Mouse (Mus musculus) v-Abl transformed pro-B cells (cell line): ENCODE data around the gene Sall2.
"Not testable (repeated sequence)": the region's sequence is repeated elsewhere in the genome, so short reads cannot be mapped to it uniquely, and the experiment has no call there.

ENCODE experiments used
- in situ Hi-C, 2 experiments: fragments of 400-800 bp; cut with MboI; formaldehyde crosslinking; loops; one replicate each; pipeline ENCODE4 v1.15.1; 2025; ENCODE audit not compliant: unreplicated experiment in 2 of 2

Gene Sall2

DNA sequence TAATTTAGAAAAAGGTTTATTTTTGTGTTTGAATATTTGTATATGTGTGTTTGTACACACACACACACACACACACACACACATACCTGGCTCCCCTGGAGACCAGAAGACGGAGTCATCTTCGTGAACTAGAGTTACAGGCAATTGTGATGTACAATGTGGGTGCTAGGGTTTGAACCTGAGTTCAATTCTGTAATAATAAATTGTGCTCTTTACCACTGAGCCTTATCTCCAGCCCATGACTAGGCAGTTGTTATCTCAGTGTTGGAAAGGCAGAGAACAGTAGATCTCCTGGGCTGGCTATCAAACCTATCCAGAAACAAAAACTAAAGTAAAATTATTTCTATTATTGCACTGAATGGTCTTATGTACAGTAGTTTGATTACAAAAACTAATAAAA is 22.5 kb downstream of the Sall2 start:
- in situ Hi-C loops: no loop called here

DNA sequence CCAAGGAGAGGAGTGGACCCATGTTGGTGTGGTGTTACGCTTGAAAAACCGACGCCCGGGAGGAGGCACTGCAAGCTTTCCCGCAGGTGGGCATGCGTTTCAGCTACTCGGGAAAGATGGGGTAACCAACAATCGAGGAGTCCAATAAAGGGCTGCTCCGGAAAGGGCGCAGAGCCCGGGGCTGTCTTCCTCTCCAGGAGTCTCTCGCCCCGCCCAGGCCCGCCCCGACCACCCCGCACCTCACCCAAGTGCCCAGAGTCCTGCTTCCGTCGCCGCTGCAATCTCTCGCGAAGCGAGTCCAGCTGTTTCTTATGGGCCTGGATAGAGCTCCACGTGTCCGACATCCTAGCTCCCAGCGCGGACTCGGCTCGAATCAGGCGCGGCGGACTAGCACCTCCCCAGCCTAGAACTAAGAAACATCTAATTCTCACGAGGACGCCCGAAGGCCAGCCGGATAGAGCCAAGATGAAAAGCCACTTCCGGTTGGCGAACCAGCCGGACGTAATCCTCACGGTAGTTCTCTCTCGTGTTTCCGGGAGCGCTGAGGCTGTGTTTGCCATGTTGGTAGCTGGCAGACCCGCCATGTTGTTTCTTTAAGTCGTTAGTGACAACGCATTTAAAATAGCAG is 23.8 kb downstream of the Sall2 start, which contains the start of gene Mettl3:
TSS of gene Mettl3 (minus strand) at position 485 of the 628 bp plus-strand sequence.
- in situ Hi-C loops: no loop called here

DNA sequence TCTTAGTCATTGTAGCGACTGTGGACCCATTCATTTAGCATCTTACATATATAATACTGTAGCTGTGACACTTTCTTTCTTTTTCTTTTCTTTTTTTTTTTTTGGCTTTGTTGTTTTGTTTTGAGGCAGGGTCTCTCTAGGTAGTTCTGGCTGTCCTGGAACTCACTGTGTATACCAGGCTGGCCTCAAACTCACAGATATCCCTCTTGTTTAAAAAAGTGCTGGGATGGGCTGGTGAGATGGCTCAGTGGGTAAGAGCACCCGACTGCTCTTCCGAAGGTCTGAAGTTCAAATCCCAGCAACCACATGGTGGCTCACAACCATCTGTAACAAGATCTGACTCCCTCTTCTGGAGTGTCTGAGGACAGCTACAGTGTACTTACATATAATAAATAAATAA is 25.0 kb downstream of the Sall2 start:
- in situ Hi-C loops: not testable (repeated sequence)

DNA sequence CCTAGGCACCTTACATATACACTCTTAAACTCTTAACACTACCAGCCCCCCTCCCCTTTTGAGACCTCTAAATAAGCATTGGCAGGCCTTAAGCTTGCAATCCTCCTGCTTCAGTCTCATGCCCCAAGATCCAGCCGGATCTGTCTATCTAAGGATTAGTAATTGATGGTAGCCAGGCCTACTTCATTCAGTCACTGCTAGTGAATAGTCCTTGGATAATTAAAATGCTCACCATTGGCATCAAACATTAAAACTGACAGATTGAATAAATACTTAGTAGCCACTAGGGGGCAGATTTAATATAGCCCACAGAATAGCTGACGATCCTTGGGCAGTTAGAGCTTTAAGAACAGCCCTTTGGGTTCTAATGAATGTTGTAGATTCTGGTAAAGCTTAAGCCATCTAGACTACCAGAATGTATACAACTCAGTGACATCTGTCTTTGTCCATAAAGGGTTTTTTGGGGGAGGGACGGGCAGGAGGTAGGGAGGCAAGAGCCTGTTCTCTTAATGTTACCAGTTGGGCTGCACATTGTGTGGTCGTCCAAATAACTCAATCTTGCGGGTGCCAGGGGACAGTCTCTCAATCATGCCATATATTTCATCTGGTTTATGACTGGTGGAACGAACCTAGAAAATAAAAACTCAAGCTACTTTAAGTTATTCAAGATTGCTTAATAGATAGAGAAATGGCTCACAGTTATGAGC is 32.9 kb downstream of the Sall2 start:
- in situ Hi-C loops: loop anchor here in 1 of 2 experiments (5.0 kb wide), 1 partner anchor 37 kb away; no protein-coding TSS in a partner anchor

DNA sequence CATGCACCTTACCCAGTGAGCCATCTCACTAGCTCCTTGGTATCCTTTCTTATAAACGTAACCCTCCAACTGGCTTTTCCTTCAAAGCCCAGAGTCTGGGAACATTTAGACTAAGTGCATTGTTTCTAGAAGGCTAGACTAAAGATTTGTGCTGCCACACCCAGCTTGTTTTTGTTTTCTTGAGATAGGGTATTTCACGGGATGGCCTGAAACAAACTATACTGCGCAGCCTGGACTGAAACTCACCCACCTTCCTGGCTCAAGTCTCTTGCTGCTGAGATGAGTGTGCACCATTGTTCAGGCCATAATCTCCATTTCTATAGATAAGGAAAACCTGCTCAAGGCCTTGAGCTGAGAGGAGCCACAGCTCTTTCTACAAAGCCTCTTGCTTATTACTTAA is 44.4 kb downstream of the Sall2 start:
- in situ Hi-C loops: no loop called here

DNA sequence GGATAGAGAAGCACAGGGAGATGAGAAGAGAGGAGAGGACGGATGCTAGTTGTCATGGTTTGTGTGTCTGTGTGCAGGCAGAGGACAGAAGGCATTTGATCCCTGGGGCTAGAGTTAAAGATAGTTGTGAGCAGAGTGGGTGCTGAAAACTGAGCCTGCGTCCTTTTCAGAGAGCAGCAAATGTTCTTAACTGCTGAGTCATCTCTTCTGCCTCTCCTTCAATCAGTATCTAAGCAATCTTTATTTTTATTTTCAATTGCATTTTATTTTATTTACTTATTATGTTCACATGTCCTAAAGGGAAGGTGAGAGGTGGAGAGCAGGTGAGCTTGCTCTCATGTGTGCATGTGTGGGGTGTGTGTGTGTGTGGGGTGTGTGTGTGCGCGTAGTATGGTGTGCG is 44.9 kb downstream of the Sall2 start:
- in situ Hi-C loops: no loop called here

DNA sequence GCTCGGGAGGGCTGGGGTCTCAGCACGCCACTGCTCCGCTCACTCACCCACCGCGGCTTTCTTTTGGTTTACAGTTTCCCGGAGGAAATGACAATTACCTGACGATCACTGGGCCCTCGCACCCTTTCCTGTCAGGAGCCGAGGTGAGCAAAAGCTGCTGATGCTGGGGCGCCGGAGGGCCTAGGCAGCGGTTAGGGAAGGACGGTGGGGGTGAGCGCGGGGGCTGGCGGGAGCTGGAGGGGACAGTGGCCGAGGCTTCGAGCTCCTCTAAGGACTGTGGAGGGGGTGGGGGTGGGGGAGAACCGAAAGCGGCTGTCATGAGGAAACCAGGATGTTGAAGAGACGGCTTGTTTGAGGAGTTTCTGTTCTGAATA is 48.8 kb downstream of the Sall2 start:
- in situ Hi-C loops: loop anchor here in 1 of 2 experiments (10.0 kb wide), 1 partner anchor 1195 kb away; no protein-coding TSS in a partner anchor

DNA sequence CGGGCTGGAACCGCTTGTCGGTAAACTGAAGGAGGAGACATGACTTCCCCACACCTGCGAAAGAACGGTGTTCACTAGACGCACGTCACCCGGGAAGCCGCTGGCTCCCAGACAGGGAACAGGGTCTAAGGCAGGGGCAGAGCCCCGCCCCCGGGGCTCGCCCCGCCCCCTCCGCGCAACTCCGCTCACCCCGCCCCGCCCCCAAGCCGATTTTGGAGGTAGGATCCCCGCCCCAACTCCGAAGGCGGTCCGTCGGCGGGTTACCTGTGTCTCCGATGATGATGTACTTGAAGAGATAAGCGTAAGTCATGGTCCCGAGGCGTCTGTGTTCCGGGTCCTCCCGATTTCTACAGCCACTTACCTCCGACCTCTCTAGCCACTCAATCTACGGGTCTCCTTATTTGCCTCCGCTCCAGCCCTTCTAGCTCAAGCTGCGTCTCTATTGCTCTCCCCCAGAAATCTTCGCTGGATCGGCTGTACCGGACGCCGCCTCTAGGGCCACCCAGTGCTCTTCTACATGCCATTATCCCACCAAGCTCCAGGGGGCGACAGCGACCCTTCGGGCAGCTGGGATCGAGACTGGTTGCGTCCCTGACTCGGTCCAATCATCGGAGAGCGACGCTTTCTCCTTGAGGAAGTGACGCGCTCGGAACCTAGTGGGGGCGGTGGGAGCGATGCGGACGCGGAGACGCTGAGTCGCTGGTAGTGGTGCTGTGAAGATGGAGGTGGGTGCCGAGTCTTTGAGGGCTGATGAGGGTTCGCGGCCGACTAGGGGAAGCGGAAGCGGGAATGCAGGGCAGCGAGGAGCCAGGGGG is 49.4 kb downstream of the Sall2 start, which contains the start of the genes Tox4 and Rab2b:
TSS of gene Tox4 (plus strand) at position 215 of the 815 bp plus-strand sequence.
TSS of gene Rab2b (minus strand) at position 614 of the 815 bp plus-strand sequence.
- in situ Hi-C loops: loop anchor here in 1 of 2 experiments (10.0 kb wide), 1 partner anchor 1194 kb away; no protein-coding TSS in a partner anchor

DNA sequence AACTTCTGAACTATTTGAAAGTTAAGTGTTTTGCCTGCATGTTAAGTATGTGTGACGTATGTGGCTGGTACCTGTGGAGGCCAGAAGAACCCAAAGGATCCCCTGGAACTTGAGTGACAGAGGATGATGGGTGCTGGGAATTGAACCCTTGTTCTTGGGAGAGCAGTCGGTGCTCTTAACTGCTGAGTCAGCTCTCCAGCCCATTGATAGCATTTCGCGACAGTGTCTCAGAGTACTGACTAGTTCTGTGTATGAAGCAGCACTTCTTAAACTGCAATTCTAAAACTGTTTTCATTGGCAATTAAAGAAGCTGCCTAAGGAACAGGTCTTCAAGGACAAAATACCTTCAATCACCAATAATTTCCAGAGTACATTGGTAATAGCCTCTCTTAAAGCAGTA is 51.4 kb downstream of the Sall2 start:
- in situ Hi-C loops: loop anchor here in 1 of 2 experiments (10.0 kb wide), 1 partner anchor 1192 kb away; no protein-coding TSS in a partner anchor

DNA sequence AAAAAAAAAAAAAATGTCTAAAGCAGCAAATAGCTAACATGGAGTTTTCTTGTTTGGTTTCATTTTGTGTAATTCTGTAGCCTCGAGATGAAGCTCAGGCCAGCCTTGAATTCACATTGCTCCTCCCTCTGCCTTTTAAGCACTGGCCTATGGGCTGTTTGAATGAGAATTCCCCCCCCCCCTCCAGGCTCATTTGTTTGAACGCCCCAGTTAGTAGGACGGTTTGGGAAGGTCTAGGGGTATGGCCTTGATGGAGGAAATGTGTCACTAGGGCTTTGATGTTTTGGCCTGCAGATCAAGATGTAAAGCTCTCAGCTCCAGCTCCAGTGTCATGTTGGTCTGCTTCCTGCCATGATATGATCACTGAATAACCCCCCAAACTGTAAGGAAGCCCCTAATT is 55.8 kb downstream of the Sall2 start:
- in situ Hi-C loops: loop anchor here in 1 of 2 experiments (10.0 kb wide), 1 partner anchor 1188 kb away; no protein-coding TSS in a partner anchor
